Mouse (Mus musculus): ENCODE data around the gene B4galt2. TPM values are rescaled to one million over a fixed set of nuclear protein-coding genes. Genes with fewer than 3 reads are reported as not detected.

The B4galt2 gene
- polyA plus RNA-seq, 1 experiment from 2014 or later = 78.1 TPM

Other genes with a start within 250 kb of the B4galt2 start
- 86.6 and 91.5 TPM in 2 replicates for gene Dmap1, start 201.2 kb downstream of the B4galt2 start, polyA plus RNA-seq (2014; fragmentation: Nextera tagmentation; extraction: Ambion mirVana)
- not detected in 2 replicates for gene Gm12845, start 159.1 kb downstream of the B4galt2 start, polyA plus RNA-seq (2014; fragmentation: Nextera tagmentation; extraction: Ambion mirVana)
- not detected in 2 replicates for gene Klf17, start 117.8 kb downstream of the B4galt2 start, polyA plus RNA-seq (2014; fragmentation: Nextera tagmentation; extraction: Ambion mirVana)
- 18.4 and 26.4 TPM in 2 replicates for gene Slc6a9, start 49.0 kb downstream of the B4galt2 start, polyA plus RNA-seq (2014; fragmentation: Nextera tagmentation; extraction: Ambion mirVana)
- 3.0 TPM in 2 replicates for gene Ccdc24, start 10.9 kb downstream of the B4galt2 start, polyA plus RNA-seq (2014; fragmentation: Nextera tagmentation; extraction: Ambion mirVana)
- gene Atp6v0b, start 3.8 kb upstream of the B4galt2 start, polyA plus RNA-seq (2014; fragmentation: Nextera tagmentation; extraction: Ambion mirVana) = 528 and 640 TPM in 2 replicates
- 20.6 and 26.1 TPM in 2 replicates for gene Dph2, start 8.5 kb upstream of the B4galt2 start, polyA plus RNA-seq (2014; fragmentation: Nextera tagmentation; extraction: Ambion mirVana)
- gene Ipo13, start 31.5 kb upstream of the B4galt2 start, polyA plus RNA-seq (2014; fragmentation: Nextera tagmentation; extraction: Ambion mirVana) = 56.0 and 62.7 TPM in 2 replicates
- gene Artn, start 46.3 kb upstream of the B4galt2 start, polyA plus RNA-seq (2014; fragmentation: Nextera tagmentation; extraction: Ambion mirVana) = 0.50 and 0.66 TPM in 2 replicates